Mouse (Mus musculus) megakaryocyte, embryonic 14.5 days (primary cell): ENCODE measurements around the gene Sgsm2. TPM values are rescaled to one million over a fixed set of nuclear protein-coding genes. Genes with fewer than 3 reads are reported as not detected.
A peak's percentile ranks its signal among the peaks of the same experiment; 100 is the strongest.

Experiments
- H3K27me3 ChIP-seq: replicated peaks from 2 replicates; pipeline ENCODE3; 2012; ENCODE audit warnings: inconsistent platforms
- H3K36me3 ChIP-seq: replicated peaks from 2 replicates; pipeline ENCODE3; 2012; ENCODE audit warnings: low read length, inconsistent platforms, mixed read lengths
- H3K4me1 ChIP-seq: 2 replicates; pipeline ENCODE4 v1.6.1; 2012; ENCODE audit warnings: inconsistent platforms
- H3K4me3 ChIP-seq: replicated peaks from 2 replicates; pipeline ENCODE3; 2012; ENCODE audit warnings: moderate library complexity, mild to moderate bottlenecking, inconsistent platforms
- H3K9me3 ChIP-seq: 2 replicates; pipeline ENCODE4 v1.6.1; 2012; ENCODE audit warnings: inconsistent platforms
- FLI1 ChIP-seq: IDR thresholded peaks from 2 replicates; pipeline ENCODE4 v1.6.1; 2012; ENCODE audit warnings: low read length, inconsistent platforms, mixed read lengths
- GATA1 ChIP-seq: IDR thresholded peaks from 3 replicates; pipeline ENCODE4 v1.6.1; 2012; ENCODE audit warnings: mixed read lengths, low read length, inconsistent platforms, borderline replicate concordance
- polyA plus RNA-seq: library from polyadenylated mRNA; stranded (reverse); fragments of >175 nt; gene quantifications from 2 replicates; pipeline ENCODE4 v1.2.3, GENCODE M21; 2012; ENCODE audit warnings: low replicate concordance; ENCODE audit not compliant: insufficient read depth

Gene Sgsm2
- polyA plus RNA-seq, 1 experiment: 3.6 TPM

GRCm38 (mm10) chr11:74912492-74912891, 15.6 kb upstream of the Sgsm2 start:
- Histone ChIP-seq H3K36me3 (peaks cover 45% of the 10 kb centered on the region), H3K4me3 (no peak overlapping the region), H3K9me3 (no peaks in the 10 kb centered on the region), H3K27me3 (no peaks in the 10 kb centered on the region), H3K4me1 (peaks cover 8% of the 10 kb centered on the region)
- TF ChIP-seq GATA1 (no peak), FLI1 (no peak)

- peaks cover 8% of the 10 kb centered on the region for H3K4me1 ChIP-seq
- H3K9me3 ChIP-seq: no peaks in the 10 kb centered on the region
- H3K36me3 ChIP-seq: peaks cover 64% of the 10 kb centered on the region
- H3K4me3 ChIP-seq: no peak overlapping the region
- H3K27me3 ChIP-seq: no peaks in the 10 kb centered on the region
- no peak for TF ChIP-seq GATA1
- no peak for TF ChIP-seq FLI1
These were observed 13.1 kb upstream of the Sgsm2 start for GRCm38 (mm10) chr11:74909978-74910377.

DNA sequence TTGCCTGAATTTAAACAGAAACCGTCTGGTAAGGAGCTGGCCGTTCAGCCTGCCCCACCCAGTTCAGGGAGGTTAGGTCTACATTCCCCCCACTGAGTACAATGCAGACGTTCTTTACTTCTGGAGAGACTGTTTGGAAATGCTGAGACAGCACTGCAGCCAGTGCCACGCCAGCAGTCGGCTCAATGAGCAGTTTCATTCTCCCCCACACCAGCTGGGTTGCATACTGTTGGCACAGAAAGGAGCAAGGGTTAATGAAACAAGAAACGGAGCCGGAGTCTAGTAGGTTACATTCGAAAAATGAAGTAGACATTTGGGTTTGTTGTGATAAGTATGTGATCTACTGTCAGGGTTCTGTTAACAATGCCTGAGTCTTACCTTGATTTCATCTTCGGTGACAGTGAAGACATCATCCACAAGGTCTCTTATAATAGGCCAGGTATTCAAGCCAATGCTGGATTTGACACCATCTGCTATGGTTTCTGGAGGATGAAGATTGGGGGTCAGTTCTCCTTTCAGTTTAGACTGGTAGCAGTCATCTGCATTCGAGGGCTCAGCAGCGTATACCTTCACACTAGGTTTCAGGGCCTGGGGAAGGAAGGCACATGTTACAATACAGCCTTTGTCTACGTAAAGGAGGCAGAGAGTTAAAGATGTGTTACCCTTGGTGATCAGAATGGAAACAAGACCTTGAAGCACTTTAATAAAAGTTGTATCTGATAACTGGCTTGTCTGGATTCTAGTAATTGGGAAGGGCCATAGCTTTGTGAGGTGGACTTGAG, 11.9 kb upstream of the Sgsm2 start:
- Histone ChIP-seq H3K9me3 (no peaks in the 10 kb centered on the region), H3K36me3 (peaks cover 76% of the 10 kb centered on the region), H3K27me3 (no peaks in the 10 kb centered on the region), H3K4me3 (no peak overlapping the region), H3K4me1 (peaks cover 8% of the 10 kb centered on the region)
- TF ChIP-seq FLI1 (no peak), GATA1 (no peak)

DNA sequence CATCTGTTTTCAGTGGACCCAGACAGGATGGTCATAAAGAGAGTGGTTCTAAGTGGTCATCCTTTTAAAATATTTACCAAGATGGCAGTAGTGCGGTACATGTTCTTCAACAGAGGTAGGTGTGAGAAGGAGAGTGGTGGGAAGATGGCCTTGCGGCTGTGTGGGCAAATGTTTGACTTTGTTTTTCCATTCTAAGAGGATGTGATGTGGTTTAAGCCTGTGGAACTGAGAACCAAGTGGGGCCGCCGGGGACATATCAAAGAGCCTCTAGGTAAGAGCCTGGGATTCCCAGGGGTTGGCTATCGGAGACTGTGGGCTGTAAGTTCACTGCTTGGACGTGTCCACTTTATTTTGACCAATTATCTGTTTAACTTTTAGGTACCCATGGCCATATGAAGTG, 11.0 kb upstream of the Sgsm2 start:
- Histone ChIP-seq H3K4me1 (peaks cover 8% of the 10 kb centered on the region), H3K9me3 (no peaks in the 10 kb centered on the region), H3K4me3 (no peak overlapping the region), H3K36me3 (peaks cover 85% of the 10 kb centered on the region), H3K27me3 (no peaks in the 10 kb centered on the region)
- TF ChIP-seq GATA1: no peak

DNA sequence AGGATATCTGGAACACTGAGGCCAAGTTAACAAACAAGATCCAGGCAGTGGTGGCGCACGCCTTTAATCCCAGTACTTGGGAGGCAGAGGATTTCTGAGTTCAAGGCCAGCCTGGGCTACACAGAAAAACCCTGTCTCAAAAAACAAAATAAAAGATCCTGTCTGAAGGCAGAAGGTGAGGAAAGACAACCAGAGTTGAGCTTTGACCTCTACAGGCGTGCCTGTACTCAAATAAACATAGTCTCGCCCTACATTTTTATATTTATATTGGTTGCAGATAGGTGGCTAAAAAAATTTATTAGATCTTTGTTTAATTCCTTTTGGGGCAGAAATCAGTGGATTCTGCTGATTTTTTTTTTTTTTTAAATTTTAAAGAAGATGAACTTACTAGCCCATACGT, 5.6 kb upstream of the Sgsm2 start:
- peaks cover 38% of the 10 kb centered on the region for H3K4me1 ChIP-seq
- TF ChIP-seq GATA1 (no peak), FLI1 (no peak)
- no peaks in the 10 kb centered on the region for H3K27me3 ChIP-seq
- H3K36me3 ChIP-seq: peaks cover 81% of the 10 kb centered on the region
- H3K4me3 ChIP-seq: no peak overlapping the region
- no peaks in the 10 kb centered on the region for H3K9me3 ChIP-seq

GRCm38 (mm10) chr11:74901555-74901954, 4.7 kb upstream of the Sgsm2 start:
- peaks cover 44% of the 10 kb centered on the region for H3K4me1 ChIP-seq
- H3K4me3 ChIP-seq: no peak overlapping the region
- no peaks in the 10 kb centered on the region for H3K9me3 ChIP-seq
- peaks cover 72% of the 10 kb centered on the region for H3K36me3 ChIP-seq
- no peaks in the 10 kb centered on the region for H3K27me3 ChIP-seq
- TF ChIP-seq FLI1 (no peak), GATA1 (no peak)

- Histone ChIP-seq H3K36me3 (peaks cover 41% of the 10 kb centered on the region), H3K9me3 (no peaks in the 10 kb centered on the region), H3K27me3 (no peaks in the 10 kb centered on the region), H3K4me3 (peak overlapping the region; percentile 99), H3K4me1 (peaks cover 61% of the 10 kb centered on the region)
- no peak for TF ChIP-seq FLI1
- no peak for TF ChIP-seq GATA1
These were observed 1.6 kb upstream of the Sgsm2 start for GRCm38 (mm10) chr11:74898517-74898827.

DNA sequence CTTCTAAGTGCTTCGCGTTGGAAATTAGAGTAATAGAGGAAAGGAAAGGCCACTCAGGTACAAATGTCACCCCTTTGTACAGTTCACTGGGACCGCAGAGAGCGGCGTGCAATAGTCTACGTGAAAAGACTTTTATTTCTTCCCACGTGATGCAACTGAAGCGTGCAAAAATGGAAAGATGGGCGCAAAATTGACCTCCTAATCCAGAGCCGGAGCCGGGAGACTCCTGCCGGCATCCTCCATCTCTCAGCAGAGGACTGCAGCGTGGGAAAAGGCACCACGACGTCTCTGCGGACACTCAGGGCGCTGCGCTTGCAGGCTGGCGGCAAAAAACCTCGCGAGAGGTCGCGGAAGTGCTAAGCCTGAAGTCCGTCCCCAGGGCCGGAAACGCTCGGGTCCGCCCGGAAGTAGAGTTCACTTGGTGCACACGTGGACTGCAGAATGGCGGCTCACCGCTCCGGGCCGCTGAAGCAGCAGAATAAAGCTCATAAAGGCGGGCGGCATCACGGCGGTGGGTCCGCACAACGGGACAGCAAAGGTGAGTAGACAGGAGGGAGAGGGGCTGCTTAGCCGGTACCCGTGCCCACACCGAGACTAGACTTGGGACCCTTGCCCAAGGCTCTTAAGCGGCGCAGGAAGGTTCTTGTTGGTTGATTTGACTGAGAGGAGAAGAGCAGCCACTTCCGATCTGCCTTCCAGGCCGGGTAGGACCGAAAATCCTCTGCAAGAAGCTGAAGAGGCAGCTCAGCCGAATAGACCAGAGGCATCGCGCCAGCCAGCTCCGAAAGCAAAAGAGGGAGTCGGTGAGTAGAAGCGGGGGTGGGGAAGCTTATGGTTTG, 1.0 kb upstream of the Sgsm2 start, which contains the start of gene Tsr1:
Tsr1 (plus strand) TSS at position 394 of the 839 bp plus-strand sequence.
- Histone ChIP-seq H3K36me3 (peaks cover 35% of the 10 kb centered on the region), H3K27me3 (no peaks in the 10 kb centered on the region), H3K9me3 (no peaks in the 10 kb centered on the region), H3K4me3 (peak within 1 kb of the TSS; percentile 99), H3K4me1 (peaks cover 61% of the 10 kb centered on the region)
- TF ChIP-seq GATA1 (no peak), FLI1 (peak; percentile 66; the same call in 1 of the 2 replicates)

GRCm38 (mm10) chr11:74895980-74896900, 620 bp downstream of the Sgsm2 start:
- Histone ChIP-seq H3K9me3 (no peaks in the 10 kb centered on the region), H3K27me3 (no peaks in the 10 kb centered on the region), H3K4me3 (peak overlapping the region; percentile 99), H3K4me1 (peaks cover 59% of the 10 kb centered on the region), H3K36me3 (peaks cover 19% of the 10 kb centered on the region)
- no peak for TF ChIP-seq FLI1
- no peak for TF ChIP-seq GATA1
